Mouse (Mus musculus): ENCODE measurements at regions not wholly inside any gene's neighbourhood (a gene's known extent, or its start where the extent isn't known, plus 50 kb on each side); places are given as distances from the start of the nearest gene placed in this dataset.

GRCm38 (mm10) chr9:71420064-71420463 lies 65.7 kb downstream of the Polr2m start:
- DNase-seq (ENCODE audit: low read depth, low spot score), result no peak

DNA sequence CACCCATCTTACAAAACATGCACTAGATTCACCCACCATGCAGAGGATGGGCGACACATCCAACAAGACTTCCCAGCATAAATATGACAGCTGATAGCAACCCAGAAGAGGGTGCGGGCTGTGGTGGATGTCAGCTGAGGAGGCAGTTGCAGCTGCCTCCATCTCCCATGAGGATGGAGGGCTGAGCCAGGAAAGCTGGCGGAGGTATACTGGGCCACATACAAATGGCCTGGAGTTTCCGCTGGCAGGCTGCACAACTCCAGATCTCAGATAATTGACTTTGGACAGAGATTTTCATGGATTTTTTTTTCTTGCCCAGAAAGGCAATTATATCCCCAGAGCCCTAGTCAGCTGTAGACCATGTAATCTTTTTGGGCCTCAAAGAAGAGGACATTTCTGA lies 67.2 kb downstream of the Polr2m start:
- DNase-seq (ENCODE audit: low read depth, low spot score), result no peak

- DNase-seq (ENCODE audit: low read depth, low spot score), result no peak
Observed at GRCm38 (mm10) chr9:71417248-71417647, 68.5 kb downstream of the Polr2m start.

GRCm38 (mm10) chr9:71411171-71411570 lies 74.6 kb downstream of the Polr2m start:
- DNase-seq (ENCODE audit: low read depth, low spot score), result no peak

GRCm38 (mm10) chr9:71409925-71410324 lies 75.8 kb downstream of the Polr2m start:
- DNase-seq (ENCODE audit: low read depth, low spot score), result no peak

DNA sequence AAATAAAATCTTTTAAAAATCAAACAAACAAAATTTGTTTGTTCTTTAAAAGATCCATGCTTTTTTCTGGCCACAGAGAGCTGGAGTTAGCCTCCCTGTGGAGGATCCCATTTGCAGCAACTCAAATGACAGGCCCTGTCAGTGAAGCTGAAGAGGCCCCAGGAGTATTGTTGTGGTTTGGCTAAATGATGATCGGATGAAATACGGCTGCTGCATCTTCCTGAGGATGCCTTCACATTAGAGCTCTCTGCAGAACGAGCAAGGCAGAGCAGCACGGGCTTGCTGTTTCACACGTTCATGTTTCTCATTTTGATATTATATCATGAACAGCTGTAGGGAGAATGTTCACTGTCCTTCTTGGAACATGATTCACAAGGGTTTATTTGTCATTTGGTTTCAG lies 76.8 kb downstream of the Polr2m start:
- DNase-seq (ENCODE audit: low read depth, low spot score), result no peak

GRCm38 (mm10) chr9:71404396-71405135 lies 81.2 kb downstream of the Polr2m start:
- no peak for DNase-seq (ENCODE audit: low read depth, low spot score)

GRCm38 (mm10) chr9:71401667-71402066 lies 84.1 kb downstream of the Polr2m start:
- no peak for DNase-seq (ENCODE audit: low read depth, low spot score)

DNA sequence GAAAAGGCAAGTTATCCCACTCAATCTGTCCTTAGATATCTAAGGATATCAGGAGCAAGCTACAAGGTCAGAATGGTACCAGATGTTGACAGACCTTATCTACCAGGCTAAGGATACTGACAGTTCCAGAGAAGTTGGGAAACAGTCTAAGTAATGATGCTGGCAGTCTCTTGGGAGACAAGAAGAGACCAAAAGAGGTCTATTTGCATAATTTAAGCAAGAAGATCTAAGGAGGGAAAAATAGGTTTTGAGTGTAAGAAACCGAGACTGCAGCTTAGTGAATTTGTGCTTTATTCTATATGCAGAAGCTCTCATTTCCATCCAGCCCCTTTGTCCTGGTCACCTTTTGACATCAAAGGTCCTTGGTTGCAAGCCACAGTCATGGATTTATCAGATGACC lies 86.4 kb downstream of the Polr2m start:
- DNase-seq (ENCODE audit: low read depth, low spot score), result no peak

DNA sequence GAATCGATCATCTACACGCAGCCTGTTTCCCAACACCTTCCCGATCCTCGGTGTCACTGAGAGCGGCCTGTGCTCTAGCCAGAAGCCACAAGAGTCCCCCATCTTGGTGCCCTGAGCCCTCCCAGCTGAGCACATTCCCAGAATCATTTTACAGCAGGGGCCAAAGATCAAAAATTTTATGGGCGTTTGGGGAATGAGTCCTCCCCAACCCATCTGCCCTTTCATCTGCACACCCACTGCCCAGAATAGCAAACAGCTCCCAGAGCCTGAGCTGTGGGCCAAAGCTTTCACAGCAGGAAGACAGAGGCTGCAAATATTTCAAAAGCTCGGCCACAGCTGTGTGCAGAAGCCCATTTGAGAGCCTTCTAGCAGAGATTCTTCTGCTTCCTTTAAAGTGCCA lies 89.0 kb downstream of the Polr2m start:
- DNase-seq (ENCODE audit: low read depth, low spot score), result no peak

- DNase-seq (ENCODE audit: low read depth, low spot score), result no peak
Observed at GRCm38 (mm10) chr9:71390221-71390620, 95.5 kb downstream of the Polr2m start.

- no peak for DNase-seq (ENCODE audit: low read depth, low spot score)
Observed at GRCm38 (mm10) chr9:71387426-71387825, 98.3 kb downstream of the Polr2m start.

GRCm38 (mm10) chr9:71383901-71384300 lies 101.8 kb downstream of the Polr2m start:
- DNase-seq (ENCODE audit: low read depth, low spot score), result no peak

GRCm38 (mm10) chr9:71379731-71380250 lies 105.9 kb downstream of the Polr2m start:
- DNase-seq (ENCODE audit: low read depth, low spot score), result no peak

DNA sequence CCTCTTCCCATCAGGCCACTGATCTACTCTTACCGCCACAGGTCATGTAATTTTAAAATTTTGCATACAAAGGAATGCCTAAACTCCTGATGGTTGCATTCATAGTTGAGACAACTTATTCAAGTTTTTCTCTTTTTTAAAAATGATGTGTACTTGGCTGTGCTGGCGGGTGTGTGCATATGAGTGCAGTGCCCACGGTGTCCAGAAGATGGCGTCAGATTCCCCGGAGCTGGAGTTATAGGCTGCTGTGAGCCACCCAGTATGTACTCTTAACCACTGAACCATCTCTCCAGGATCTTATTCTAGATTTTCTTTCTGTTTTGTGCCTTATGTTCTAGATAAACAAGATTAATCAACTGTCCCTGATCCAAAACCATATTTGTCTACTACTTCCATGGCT lies 116.0 kb downstream of the Polr2m start:
- no peak for DNase-seq (ENCODE audit: low read depth, low spot score)

DNA sequence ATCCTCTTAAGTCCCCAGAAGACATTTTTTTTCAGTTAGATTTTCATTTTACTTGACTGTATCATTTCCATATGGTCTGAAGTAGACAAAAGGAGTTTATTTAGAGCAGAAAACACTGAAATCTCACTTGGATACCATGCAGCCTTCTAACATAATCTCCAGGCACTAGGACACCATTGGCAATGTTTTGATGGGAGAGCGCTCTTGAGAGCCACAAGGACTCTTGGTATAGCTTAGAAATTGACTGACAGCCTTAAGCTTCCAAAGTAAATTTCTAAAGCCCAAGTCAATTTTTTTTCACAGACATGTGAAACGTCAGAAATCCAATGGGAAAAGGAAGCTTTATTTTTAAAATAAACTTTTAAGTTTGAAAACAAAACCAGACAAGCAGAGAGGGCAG lies 116.5 kb downstream of the Polr2m start:
- no peak for DNase-seq (ENCODE audit: low read depth, low spot score)

DNA sequence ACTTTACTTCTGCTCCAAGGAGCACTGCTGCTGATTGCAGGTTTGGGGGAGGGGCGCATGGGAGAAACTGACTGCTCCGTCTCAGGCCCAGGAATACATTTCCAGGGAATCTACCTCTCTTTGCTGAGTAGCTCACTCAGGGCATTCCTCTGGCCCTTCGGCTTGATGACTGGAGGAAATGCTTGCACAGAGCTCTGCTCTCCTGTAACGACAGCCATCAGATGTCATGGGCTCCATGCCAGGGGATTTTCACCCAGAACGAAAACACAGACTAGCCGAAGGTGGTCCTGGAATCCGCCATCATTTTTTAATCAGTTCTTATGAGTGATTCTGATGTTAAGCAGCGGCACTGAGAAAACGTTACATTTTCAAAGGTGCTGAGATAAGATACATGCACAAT lies 119.2 kb downstream of the Polr2m start:
- DNase-seq (ENCODE audit: low read depth, low spot score), result no peak

- DNase-seq (ENCODE audit: low read depth, low spot score), result no peak
Observed at GRCm38 (mm10) chr9:71365177-71365738, 120.5 kb downstream of the Polr2m start.

DNA sequence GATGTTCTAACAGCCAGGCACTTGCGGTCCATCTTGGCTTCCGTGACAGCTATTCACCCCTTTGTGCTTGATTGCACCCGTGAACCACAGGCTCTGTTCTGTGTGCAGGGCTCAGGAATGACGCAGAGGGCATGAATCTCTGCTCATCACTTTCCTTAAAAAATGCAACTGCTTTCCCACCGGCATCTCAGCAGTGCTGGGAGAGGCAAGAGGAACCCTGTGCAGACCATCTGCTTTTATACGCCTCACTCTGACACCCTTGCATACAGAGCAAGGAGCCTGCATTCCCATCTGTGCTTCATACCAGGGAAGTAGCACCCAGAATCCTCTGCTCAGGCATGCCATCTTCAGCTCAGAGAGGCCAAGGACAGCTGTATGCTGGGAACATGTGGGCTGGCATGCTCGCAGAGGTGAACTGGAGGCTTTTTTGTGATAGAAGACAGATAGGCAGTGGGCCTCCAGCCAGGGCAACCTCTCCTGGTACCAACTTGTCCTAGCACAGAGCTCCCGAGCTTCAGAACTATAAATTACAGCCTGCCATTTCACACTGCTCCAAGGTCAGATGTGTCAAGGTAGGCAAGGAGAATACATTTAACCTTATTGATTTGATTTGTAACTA lies 121.6 kb downstream of the Polr2m start:
- peak; percentile 49 for DNase-seq (ENCODE audit: low read depth, low spot score)

DNA sequence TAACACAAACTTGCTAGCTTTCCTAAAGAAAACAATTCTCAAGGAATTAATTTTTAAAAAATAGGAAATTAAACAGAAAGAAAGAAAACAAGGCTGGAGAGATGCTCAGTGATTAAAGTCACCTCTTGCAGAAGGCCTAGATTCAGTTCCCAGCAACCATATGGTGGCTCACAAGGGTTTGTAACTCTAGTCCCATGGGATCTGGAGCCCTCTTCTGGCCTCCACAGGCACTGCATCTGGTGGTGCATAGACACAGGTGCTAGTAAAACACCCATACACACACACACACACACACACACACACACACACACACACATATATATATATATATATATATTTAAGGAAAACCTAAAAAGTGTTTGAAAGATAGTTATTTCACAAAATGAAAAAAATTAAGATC lies 123.3 kb downstream of the Polr2m start:
- no peak for DNase-seq (ENCODE audit: low read depth, low spot score)

- DNase-seq (ENCODE audit: low read depth, low spot score), result no peak
Observed at GRCm38 (mm10) chr9:71361961-71362360, 123.8 kb downstream of the Polr2m start.

- no peak for DNase-seq (ENCODE audit: low read depth, low spot score)
Observed at GRCm38 (mm10) chr9:71361311-71361710, 124.4 kb downstream of the Polr2m start.

DNA sequence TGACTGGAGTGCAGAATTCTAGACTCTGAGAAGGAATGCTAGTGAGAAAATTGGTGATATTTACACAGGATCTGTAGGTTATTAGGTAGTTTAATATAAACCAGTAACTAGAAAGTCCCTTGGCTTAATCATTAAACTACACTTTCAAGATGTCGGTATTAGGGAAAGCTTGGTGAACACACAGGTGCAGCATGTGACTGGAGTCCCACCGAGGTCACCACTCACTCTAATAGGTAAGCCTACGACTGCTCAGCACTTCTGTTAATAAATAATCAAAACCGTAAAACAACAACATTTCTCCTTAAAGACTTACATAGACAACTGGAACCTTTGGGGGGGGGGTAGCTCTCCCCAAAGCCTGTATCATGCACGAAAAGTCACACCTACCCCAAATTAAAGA lies 125.1 kb downstream of the Polr2m start:
- no peak for DNase-seq (ENCODE audit: low read depth, low spot score)
